Mouse (Mus musculus) kidney, adult 11 months (tissue): ENCODE results near the gene Actg1.
A peak's percentile ranks its signal among the peaks of the same experiment; 100 is the strongest.

Source experiments
- DNase-seq: peaks from one replicate; pipeline ENCODE4 v3.0.0; 2022

Gene Actg1

GRCm38 (mm10) chr11:120308441-120309320, 39.7 kb downstream of the Actg1 start:
- peak; percentile 8 for DNase-seq

- peak; percentile 92 for DNase-seq
These were observed 40.5 kb downstream of the Actg1 start for GRCm38 (mm10) chr11:120307566-120308430.

GRCm38 (mm10) chr11:120307132-120307413, 41.3 kb downstream of the Actg1 start:
- DNase-seq, result no peak

- peak; percentile 24 for DNase-seq
These were observed 41.8 kb downstream of the Actg1 start for GRCm38 (mm10) chr11:120306366-120307131.

- no peak for DNase-seq
These were observed 42.6 kb downstream of the Actg1 start for GRCm38 (mm10) chr11:120305535-120306365.

- DNase-seq, result peak; percentile 91
These were observed 43.3 kb downstream of the Actg1 start for GRCm38 (mm10) chr11:120304886-120305534.

- peak; percentile 58 for DNase-seq
These were observed 44.0 kb downstream of the Actg1 start for GRCm38 (mm10) chr11:120304350-120304694.

GRCm38 (mm10) chr11:120303559-120304349, 44.6 kb downstream of the Actg1 start:
- no peak for DNase-seq

- no peak for DNase-seq
These were observed 45.2 kb downstream of the Actg1 start for GRCm38 (mm10) chr11:120303119-120303518.

GRCm38 (mm10) chr11:120299484-120299883, 48.9 kb downstream of the Actg1 start:
- DNase-seq, result no peak

- no peak for DNase-seq
These were observed 49.8 kb downstream of the Actg1 start for GRCm38 (mm10) chr11:120298441-120299141.

- no peak for DNase-seq
These were observed 50.6 kb downstream of the Actg1 start for GRCm38 (mm10) chr11:120297767-120298166.

- no peak for DNase-seq
These were observed 51.8 kb downstream of the Actg1 start for GRCm38 (mm10) chr11:120296305-120297144.
